Mouse (Mus musculus): Measurements from ENCODE around the gene Olfr649. TPM values are rescaled to one million over a fixed set of nuclear protein-coding genes. Genes with fewer than 3 reads are reported as not detected.

The Olfr649 gene
- total RNA-seq (2015; ENCODE audit: low replicate concordance) (not detected in 2 replicates), total RNA-seq (2017; ENCODE audit: low replicate concordance) (0.83 TPM in 1 of 2 replicates, not detected in the other)

DNA sequence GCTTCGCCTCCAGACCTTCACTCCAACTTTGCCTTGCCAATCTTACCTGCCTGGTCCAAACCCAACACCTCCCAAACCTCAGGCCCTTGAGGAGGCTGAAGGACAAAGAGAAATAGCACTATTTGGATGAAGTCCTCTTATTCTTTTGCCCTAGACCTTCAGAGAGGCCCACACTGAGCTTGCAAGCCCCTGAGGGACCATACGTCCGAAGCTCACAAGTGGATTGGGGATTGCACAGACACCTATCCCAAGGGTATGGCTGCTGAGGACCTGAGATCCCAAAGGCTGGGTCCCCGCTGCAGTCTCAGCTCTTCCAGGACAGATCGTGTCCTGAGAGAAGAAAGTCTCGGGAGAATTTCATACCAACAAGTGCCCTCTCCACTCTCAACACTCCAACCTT lies at the start of gene Olfr649:
Gene Olfr649 (minus strand): TSS at position 101 of the 400 bp plus-strand sequence.
- ATAC-seq (replicated peaks; ENCODE audit: low FRiP score, poor library complexity, severe bottlenecking), result no peak

DNA sequence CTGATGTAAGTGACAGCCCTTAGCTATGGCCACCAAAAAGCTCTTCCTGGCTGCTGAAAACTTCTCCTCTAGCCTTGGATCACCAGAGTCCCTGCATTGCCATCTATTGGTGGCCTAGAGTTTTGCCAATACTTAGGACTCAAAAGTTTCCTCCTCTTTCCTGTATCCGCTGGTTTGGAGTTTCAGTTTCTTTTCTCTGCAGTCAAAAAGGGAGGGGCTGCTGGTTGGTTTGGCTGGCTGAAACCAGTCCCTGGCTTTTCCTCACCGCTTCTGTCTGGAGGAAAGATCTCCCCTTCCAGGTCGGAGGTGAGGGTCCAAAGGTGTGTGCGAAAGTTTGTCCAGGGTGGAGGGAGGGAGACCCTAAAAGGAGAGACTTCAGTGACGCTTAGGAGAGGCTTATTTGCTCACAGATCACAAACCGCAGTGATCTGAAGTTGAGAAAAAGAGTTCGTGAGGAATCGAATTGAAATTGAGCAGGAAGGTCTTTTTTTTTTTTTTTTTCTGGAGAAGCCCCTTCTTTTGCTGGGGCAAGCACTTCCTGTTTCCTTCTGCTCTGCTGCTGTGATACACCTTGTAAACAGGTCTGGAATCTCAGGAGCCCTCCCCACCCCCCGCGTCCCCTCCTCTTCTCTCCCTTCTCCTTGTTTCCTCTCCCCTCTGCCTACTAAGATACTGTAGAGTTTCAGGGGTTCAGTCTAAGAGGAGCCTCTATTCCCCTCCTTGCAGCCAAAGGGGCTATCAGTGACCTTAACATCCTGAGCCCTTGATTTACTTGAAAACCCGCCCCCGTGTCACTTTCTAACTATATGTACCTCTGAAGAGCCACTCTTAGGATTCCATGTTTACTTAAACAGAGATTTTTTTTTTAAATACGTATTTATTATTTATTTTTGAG lies 48.7 kb upstream of the Olfr649 start, which contains the start of gene Trim34a:
Gene Trim34a (plus strand): TSS at position 171 of the 895 bp plus-strand sequence.
- ATAC-seq (replicated peaks; ENCODE audit: low FRiP score, poor library complexity, severe bottlenecking), result peak; percentile 92

DNA sequence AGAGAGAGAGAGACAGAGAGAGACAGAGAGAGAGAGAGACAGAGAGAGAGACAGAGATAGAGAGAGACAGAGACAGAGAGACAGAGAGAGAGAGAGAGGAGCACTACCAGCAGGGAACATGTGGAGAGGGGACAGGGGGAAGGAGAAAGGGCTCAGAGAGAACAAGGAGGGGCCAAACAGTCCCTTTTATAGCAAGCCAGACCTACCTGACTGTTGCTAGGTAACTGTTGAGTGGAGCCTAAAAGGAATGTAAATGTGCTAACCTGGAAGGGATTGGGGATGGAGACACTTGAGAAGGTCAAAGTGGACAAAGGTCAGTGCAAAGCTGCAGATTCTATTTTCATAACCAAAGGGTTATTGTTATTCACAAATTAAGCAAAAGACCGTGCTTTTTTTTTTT lies 47.8 kb upstream of the Olfr649 start:
- no peak for ATAC-seq (replicated peaks; ENCODE audit: low FRiP score, poor library complexity, severe bottlenecking)

DNA sequence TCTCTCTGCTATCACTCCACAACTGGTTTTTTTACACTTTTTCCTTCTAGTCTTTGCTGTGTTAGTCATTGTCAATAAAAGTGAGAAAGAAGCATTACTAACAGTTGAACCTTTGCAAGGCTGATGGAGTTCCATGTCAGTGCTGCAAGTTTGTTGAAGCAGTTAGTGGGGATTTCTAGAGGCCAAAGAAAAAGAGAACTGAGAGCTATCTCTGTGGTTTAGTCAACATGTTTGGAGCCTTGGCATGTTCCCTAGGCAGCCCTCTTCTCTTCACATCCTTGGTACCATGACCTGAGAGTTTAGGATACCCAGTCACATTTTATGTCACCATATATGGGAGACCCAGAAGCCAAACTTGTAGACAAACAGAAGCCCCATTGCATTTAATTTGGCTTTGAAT lies 45.1 kb upstream of the Olfr649 start:
- ATAC-seq (replicated peaks; ENCODE audit: low FRiP score, poor library complexity, severe bottlenecking), result no peak

DNA sequence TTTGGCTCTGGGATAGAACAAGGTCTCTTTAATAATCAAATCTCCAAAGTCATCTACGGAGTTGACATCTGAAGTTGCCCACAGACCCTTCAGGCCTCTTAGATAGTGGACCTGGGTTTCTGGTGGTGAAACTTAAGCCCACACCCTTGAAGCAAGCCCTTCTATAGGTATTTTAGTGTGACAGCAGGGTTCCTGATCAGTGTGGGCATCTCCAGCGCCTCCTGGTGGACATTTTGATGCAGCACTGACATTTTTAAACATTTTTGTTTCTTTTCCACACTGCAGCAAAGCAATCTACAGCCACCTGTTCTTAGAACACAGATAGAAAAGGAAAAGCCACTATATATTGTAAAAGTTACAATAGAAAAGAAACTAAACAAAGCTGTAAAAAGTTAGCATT lies 35.4 kb upstream of the Olfr649 start:
- peak; percentile 48; the same call in 1 of the 2 replicates for ATAC-seq (replicated peaks; ENCODE audit: low FRiP score, poor library complexity, severe bottlenecking)

DNA sequence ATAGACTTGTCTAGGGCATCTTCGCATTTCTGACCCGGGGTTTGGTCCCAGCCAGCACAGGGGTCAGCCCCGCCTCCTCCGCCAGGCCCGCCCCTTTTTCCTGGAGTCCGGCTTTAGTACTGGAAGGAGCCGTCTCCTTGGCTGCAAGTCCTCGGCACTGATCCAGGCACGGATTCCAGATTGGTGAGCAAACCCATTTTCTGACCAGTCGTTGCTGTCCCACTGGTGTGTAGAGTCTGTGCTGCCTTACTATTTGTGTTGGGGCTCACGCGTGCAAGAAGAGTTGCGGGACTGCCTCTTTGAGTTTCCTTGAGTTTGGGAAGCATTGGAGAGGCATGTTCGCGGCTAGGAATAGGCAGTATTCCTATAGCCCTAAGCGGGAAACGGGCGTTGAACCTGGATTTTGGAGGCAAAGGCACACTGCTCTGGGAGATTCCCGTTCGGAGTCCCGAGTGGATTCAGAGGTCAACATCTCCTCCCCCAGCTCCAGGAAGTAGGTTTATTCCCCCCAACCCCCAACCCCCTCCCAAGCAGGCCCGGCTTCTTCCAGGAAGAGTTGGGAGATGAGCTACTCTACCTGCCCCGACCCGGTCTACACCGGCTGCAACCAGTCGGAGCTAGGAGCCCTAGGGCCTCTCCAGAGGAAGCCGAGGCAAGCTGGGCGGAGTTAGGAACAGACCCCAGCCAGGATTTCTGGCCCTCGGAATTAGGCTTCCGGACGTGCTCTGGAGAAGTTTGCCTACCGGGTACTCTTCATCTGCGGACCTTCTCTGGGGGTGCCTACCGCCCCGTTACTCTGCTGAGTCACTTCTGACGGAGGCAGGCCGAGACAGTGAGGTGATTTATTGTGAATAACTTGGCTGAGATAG lies 23.1 kb upstream of the Olfr649 start, which contains the start of gene Trim6:
Gene Trim6 (plus strand): TSS at position 93 of the 869 bp plus-strand sequence.
- no peak for ATAC-seq (replicated peaks; ENCODE audit: low FRiP score, poor library complexity, severe bottlenecking)

DNA sequence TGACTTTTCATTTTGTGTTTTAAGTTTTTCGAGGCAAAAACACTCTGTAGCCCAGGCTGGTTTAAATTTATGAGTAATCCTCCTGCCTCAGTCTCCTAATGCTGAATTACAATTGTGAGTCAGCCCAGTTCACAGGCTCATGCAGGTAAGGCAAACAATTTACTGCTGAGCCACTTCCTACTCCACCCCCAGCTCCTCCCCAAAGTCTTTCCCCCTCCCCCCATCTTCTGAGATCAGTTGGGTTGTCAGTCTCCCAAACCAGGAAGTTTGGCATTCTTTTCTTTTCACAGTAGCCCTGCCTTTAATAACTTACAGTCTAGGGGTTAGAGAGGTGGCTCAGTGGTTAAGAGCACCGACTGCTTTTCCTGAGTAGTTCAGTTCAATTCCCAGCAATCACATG lies 22.1 kb upstream of the Olfr649 start:
- no peak for ATAC-seq (replicated peaks; ENCODE audit: low FRiP score, poor library complexity, severe bottlenecking)

DNA sequence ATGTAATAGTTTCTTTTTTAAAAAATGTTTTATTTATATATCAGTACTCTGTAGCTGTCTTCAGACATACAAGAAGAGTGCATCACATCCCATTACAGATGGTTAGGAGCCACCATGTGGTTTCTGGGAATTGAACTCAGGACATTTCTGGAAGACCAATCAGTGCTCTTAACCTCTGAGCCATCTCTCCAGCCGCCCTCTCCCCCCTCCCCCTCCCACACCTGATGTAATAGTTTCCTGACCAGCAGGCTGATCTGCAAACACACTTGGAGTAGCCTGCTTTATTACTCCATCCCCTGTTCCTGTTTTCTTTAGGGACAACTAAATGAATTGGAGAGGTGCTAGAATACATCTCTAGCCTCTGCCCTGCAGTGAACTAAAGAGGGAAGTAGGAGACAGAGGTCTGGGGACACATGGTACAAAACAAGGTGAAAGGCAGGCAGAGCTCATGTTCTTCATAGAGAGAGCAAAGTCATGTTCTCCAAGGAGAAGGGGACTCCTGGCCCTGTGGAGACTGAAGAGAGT lies 20.3 kb upstream of the Olfr649 start:
- ATAC-seq (replicated peaks; ENCODE audit: low FRiP score, poor library complexity, severe bottlenecking), result no peak

DNA sequence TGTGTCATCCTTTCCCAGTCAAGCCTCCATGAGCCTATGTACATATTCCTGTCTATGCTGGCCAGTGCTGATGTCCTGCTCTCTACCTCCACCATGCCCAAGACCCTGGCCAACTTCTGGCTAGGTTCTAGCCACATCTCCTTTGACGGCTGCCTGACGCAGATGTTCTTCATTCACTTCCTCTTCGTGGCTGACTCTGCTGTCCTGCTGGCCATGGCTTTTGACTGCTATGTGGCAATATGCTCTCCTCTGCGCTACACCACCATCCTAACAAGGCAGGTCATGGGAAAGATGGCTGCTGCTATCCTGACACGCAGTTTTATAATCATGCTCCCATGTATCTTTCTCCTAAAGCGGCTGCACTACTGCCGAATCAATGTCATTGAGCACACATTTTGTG lies 10.4 kb upstream of the Olfr649 start:
- 0 out of 2 replicates have a peak, but pooled peaks have one; percentile 14 for ATAC-seq (replicated peaks; ENCODE audit: low FRiP score, poor library complexity, severe bottlenecking)

DNA sequence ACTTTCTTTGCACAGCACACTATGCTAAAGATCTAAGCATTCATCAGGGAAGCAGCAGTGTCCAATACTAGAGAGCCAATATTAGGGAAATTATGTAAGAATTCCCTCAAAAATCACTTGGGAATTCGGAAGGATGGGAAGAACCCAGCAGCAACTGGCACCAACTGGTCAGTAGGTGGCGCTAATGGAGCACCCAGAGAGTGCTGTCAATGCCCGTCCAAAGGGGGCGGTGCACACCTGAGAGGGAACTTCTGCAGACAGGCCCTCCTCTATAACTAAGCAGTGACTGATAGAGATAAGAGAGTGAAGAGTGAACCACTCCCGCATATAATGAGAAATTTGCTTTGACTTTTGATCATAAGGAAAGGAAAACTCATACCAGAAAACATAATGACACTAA lies 4.0 kb upstream of the Olfr649 start:
- ATAC-seq (replicated peaks; ENCODE audit: low FRiP score, poor library complexity, severe bottlenecking), result peak; percentile 77

DNA sequence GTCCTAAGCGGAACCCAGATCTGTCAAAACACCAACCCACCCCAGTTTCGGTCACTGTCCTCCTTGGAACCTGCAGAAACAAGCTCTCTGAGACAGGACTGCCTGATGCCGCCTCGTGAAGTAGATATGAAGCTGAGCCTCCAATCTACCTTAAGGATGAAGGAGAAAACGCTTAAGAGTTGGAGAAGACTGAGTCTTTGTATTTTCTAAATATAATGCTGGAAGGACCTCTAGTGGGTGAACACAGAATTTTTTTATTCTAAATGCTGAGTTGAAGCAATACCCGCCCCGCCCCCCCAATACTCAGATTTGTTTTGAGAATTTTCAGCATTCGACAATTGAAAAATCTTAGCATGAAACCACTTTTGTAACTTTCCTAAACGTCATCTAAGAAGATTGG lies 4.5 kb downstream of the Olfr649 start:
- no peak for ATAC-seq (replicated peaks; ENCODE audit: low FRiP score, poor library complexity, severe bottlenecking)

DNA sequence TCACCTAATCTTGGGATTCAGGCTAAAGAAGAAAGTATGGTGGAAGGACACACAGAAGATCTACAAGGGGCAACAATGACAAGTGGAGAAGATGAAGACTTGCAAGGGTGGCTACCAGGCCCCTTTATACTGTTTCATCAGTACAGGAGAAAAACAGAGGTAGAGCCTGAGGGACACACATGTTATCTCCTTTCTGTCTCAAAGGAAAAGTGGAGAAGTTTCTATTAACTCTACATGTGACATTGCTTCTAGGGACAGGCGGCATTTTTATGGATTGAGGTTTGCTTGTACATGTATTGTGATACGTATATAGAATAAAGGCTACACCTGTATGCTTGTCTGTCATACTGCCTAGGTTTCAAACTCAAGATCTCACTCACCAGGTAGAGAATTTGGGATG lies 12.5 kb downstream of the Olfr649 start, which contains the start of gene Olfr648:
Gene Olfr648 (minus strand): TSS at position 101 of the 400 bp plus-strand sequence.
- ATAC-seq (replicated peaks; ENCODE audit: low FRiP score, poor library complexity, severe bottlenecking), result no peak

DNA sequence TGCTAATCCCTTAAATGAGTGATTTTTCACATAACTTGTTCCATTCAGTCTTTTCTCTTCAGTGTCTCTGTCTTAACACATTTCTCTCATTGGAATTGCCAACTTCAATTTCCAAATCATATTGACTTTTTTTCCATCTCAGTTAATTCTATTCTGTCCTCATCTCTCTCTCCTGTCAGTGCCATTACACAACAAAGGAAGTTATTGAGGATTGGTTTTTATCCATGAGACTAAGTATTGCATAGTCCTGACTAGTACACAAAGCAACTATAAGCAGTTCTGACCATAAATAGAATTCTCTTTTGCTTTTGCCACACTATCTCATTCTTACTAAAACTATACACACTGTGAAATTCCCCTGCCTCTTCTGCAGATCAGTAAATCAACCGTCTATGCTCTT lies 16.7 kb downstream of the Olfr649 start:
- no peak for ATAC-seq (replicated peaks; ENCODE audit: low FRiP score, poor library complexity, severe bottlenecking)

DNA sequence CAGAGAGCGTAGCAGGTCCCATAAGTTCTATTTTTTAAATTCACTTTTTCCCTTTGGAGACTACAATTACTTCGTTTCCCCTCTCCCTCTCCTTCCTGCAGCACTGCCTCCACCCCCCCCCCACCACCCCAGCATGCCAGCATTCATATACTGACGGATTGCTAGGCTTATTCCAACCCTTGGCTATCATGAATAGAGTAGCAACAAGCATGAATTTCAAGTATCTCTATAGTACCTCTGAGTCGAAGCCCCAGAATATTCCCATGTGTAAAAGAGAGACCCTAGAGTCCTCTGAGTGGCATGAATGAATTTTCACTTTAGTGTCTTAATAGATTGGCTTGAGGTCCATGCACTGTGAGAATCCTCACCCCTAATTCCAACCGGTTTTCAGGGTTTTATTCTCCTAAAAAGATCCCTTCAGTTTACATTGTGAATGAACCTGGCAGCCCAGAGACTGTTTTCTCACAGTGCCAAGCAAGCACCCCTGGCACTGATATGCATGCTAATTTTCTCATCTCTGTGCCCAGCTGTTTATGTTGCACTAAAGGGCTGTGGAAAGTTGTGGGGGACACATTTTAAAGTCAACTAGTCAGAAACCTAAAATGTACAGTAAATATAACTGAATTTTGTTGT lies 17.2 kb downstream of the Olfr649 start:
- ATAC-seq (replicated peaks; ENCODE audit: low FRiP score, poor library complexity, severe bottlenecking), result no peak

DNA sequence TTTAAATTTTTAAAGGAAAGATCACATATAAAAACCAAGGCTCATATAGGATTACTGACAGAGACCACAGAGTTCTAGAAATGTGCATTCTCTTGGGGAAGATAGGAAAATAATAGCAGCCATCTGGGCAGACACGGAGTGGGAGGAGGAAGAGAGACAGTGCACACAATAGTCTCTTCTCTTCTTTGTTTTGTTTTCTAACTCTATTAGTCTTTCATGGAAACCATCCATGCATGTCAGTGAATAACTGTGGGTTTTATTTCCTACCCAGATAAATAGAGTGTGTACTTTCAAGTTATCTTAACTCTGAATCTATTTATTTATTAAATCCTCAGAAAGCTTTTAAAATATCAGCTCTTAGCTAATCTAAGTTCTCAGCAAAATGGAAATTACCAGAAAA lies 20.7 kb downstream of the Olfr649 start:
- no peak for ATAC-seq (replicated peaks; ENCODE audit: low FRiP score, poor library complexity, severe bottlenecking)

DNA sequence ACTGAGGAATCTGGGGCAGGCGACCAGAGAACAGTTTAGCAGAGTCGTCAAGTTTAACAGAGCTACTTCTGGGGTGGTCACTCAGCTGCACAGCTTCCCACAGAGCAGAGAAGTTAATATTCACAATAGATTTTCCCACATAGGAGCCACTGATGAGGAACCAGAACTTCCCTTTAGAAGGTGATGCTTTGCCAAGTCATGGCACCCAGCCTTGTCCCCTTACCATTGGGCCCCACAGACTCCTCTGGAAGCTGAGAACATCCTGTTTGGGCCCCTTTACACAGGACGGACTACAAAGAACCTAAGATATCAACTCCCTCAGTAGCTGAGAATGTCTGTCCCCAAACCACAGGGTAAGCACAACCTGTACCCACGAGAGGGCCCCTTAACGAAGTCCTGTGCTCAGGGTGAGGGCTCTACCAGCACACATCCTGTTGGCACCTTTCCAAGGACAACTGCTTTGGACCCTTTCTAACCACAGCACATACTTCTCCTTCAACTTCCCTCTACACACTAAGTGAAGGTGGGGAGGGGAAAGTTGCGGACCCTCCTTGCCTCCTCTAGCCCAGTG lies 26.1 kb downstream of the Olfr649 start:
- no peak for ATAC-seq (replicated peaks; ENCODE audit: low FRiP score, poor library complexity, severe bottlenecking)

DNA sequence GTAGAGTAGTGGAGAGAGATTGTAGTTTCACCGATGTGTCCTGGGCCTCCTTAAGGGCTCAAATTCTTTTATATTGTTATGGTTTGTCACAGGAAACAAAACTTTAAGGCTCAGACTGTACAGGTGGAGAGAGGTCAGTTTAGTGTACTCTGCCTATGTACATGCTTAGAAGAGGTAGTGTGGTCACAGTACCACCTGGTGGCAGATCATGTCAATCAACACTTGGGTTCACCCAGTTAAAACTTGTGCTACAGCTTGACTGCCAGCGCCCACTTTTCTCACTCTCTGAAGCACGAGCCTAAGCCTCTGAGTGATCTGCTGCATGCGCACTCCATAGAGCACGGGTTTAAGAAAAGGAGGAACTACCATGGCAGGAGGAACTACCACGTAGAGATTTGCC lies 28.7 kb downstream of the Olfr649 start:
- ATAC-seq (replicated peaks; ENCODE audit: low FRiP score, poor library complexity, severe bottlenecking), result no peak

DNA sequence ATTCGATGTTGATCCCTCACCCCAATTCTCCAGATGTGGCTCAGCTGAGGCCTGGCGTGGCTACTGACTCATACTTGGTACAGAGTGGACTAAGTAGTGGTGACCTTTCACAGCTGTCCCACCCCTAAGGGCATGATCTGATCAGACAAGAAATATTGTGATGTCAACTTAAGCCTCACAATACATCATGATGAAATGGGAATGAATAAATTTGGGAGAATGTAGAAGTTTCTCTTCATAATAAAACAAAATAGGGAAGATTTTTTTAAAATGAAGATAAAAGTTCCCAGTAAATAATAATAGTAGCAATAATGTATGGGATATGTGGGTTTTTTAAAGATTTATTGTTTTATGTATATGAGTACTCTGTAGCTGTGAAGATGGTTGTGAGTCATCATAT lies 45.3 kb downstream of the Olfr649 start, which contains the start of gene Ubqlnl:
Gene Ubqlnl (minus strand): TSS at position 101 of the 400 bp plus-strand sequence.
- ATAC-seq (replicated peaks; ENCODE audit: low FRiP score, poor library complexity, severe bottlenecking), result no peak

DNA sequence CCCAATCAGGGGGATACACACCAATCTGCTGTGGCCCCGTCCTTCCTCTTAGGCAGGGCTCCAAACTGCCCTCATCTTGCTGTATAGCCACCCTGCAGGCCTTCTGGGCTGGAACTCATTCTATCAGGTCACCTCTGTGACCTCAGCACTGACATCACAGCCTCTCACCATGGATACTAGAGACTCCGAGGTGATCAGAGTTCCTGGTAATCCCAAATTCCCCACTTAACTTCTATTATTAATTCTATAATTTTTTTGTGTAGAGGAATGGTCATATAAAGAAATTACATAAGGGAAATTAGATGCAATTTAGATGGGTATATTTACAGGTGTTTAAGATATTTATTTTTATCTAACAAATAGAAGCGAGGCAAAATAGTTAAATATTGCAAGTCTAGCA lies 52.6 kb downstream of the Olfr649 start, which contains the start of gene Ubqln3:
Gene Ubqln3 (minus strand): TSS at position 101 of the 400 bp plus-strand sequence.
- ATAC-seq (replicated peaks; ENCODE audit: low FRiP score, poor library complexity, severe bottlenecking), result no peak
